Mouse (Mus musculus): ENCODE measurements around the gene Acaca. TPM values are rescaled to one million over a fixed set of nuclear protein-coding genes. Genes with fewer than 3 reads are reported as not detected.

Acaca gene
- polyA plus RNA-seq, 1 experiment from 2014 or later = 22.5 TPM

DNA sequence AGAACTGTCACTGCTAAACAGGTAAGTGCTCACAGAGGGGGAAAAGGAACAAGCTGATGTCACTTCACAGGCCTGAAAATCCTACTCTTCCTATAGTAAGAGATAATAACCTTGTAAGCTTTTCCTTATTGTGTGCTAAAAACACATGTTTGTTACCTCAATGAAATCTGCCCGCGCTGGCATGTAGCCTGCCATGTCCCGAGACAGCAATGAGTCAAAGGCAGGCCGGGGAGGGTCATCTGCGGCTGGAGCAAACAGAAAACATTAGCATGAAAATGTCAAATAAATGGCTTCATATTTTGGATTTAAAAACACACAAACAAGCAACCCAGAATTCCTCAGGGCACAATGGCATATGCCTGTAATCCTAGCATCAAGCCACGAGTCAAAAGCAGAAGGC is 25.4 kb upstream of the Acaca start:
- no peaks in the 10 kb centered on the region; the same call in none of the 2 replicates for H3K36me3 ChIP-seq (replicated peaks; ENCODE audit: control insufficient read depth, insufficient read depth, low read depth, low read length)

GRCm38 (mm10) chr11:84107137-84107536 is 22.3 kb upstream of the Acaca start:
- 66% methylated on average over 2 of the region's 2 CpGs for WGBS
- DNase-seq (ENCODE audit: low spot score) = no peak
- ATAC-seq (replicated peaks; ENCODE audit: insufficient number of reproducible peaks, low FRiP score, low TSS enrichment, low read depth) = no peak
- Histone ChIP-seq H3K4me1 (ENCODE audit: control insufficient read depth, insufficient read depth, low read length) (no peaks in the 10 kb centered on the region), H3K9me3 (replicated peaks; ENCODE audit: control insufficient read depth, low read length) (no peaks in the 10 kb centered on the region), H3K4me2 (ENCODE audit: low read depth, low read length) (no peak overlapping the region), H3K4me3 (ENCODE audit: low read depth, low read length) (no peak overlapping the region), H3K36me3 (replicated peaks; ENCODE audit: control insufficient read depth, insufficient read depth, low read depth, low read length) (no peaks in the 10 kb centered on the region; the same call in 1 of the 2 replicates), H3K9ac (replicated peaks; ENCODE audit: low read length) (no peak overlapping the region), H3K27ac (replicated peaks; ENCODE audit: low read depth, low read length) (no peak overlapping the region), H3K27me3 (ENCODE audit: control insufficient read depth, insufficient read depth, low read length) (no peaks in the 10 kb centered on the region)

More for the DNA sequence above, 25.4 kb upstream of the Acaca start:
- Histone ChIP-seq H3K9ac (replicated peaks; ENCODE audit: low read length) (no peak overlapping the region), H3K4me3 (ENCODE audit: low read depth, low read length) (no peak overlapping the region), H3K9me3 (replicated peaks; ENCODE audit: control insufficient read depth, low read length) (no peaks in the 10 kb centered on the region), H3K4me1 (ENCODE audit: control insufficient read depth, insufficient read depth, low read length) (no peaks in the 10 kb centered on the region), H3K4me2 (ENCODE audit: low read depth, low read length) (no peak overlapping the region), H3K27ac (replicated peaks; ENCODE audit: low read depth, low read length) (no peak overlapping the region), H3K27me3 (ENCODE audit: control insufficient read depth, insufficient read depth, low read length) (no peaks in the 10 kb centered on the region)
- ATAC-seq (replicated peaks; ENCODE audit: insufficient number of reproducible peaks, low FRiP score, low TSS enrichment, low read depth) = no peak
- DNase-seq (ENCODE audit: low spot score) = no peak
- WGBS = 96% methylated on average over 6 of the region's 6 CpGs

- Histone ChIP-seq H3K27me3 (ENCODE audit: control insufficient read depth, insufficient read depth, low read length) (no peaks in the 10 kb centered on the region), H3K36me3 (replicated peaks; ENCODE audit: control insufficient read depth, insufficient read depth, low read depth, low read length) (peaks cover 3% of the 10 kb centered on the region), H3K4me2 (ENCODE audit: low read depth, low read length) (no peak overlapping the region), H3K27ac (replicated peaks; ENCODE audit: low read depth, low read length) (no peak overlapping the region), H3K9me3 (replicated peaks; ENCODE audit: control insufficient read depth, low read length) (no peaks in the 10 kb centered on the region), H3K9ac (replicated peaks; ENCODE audit: low read length) (no peak overlapping the region), H3K4me3 (ENCODE audit: low read depth, low read length) (no peak overlapping the region), H3K4me1 (ENCODE audit: control insufficient read depth, insufficient read depth, low read length) (no peaks in the 10 kb centered on the region)
- 94% methylated on average over 5 of the region's 5 CpGs for WGBS
- DNase-seq (ENCODE audit: low spot score) (no peak), ATAC-seq (replicated peaks; ENCODE audit: insufficient number of reproducible peaks, low FRiP score, low TSS enrichment, low read depth) (no peak)
Measured at GRCm38 (mm10) chr11:84113623-84114022, 15.8 kb upstream of the Acaca start.

- ATAC-seq (replicated peaks; ENCODE audit: insufficient number of reproducible peaks, low FRiP score, low TSS enrichment, low read depth) = no peak
- no peak overlapping the region for H3K27ac ChIP-seq (replicated peaks; ENCODE audit: low read depth, low read length)
- H3K27me3 ChIP-seq (ENCODE audit: control insufficient read depth, insufficient read depth, low read length) = no peaks in the 10 kb centered on the region
- no peak overlapping the region for H3K9ac ChIP-seq (replicated peaks; ENCODE audit: low read length)
- 93% methylated on average over 9 of the region's 9 CpGs for WGBS
- H3K4me1 ChIP-seq (ENCODE audit: control insufficient read depth, insufficient read depth, low read length) = no peaks in the 10 kb centered on the region
- H3K4me2 ChIP-seq (ENCODE audit: low read depth, low read length) = no peak overlapping the region
- H3K9me3 ChIP-seq (replicated peaks; ENCODE audit: control insufficient read depth, low read length) = no peaks in the 10 kb centered on the region
- no peak overlapping the region for H3K4me3 ChIP-seq (ENCODE audit: low read depth, low read length)
- DNase-seq (ENCODE audit: low spot score) = no peak
- H3K36me3 ChIP-seq (replicated peaks; ENCODE audit: control insufficient read depth, insufficient read depth, low read depth, low read length) = peaks cover 6% of the 10 kb centered on the region
Measured at GRCm38 (mm10) chr11:84115646-84116045, 13.8 kb upstream of the Acaca start.

GRCm38 (mm10) chr11:84116221-84116620 is 13.3 kb upstream of the Acaca start:
- no peaks in the 10 kb centered on the region for H3K4me1 ChIP-seq (ENCODE audit: control insufficient read depth, insufficient read depth, low read length)
- no peaks in the 10 kb centered on the region for H3K9me3 ChIP-seq (replicated peaks; ENCODE audit: control insufficient read depth, low read length)
- no peak overlapping the region for H3K4me2 ChIP-seq (ENCODE audit: low read depth, low read length)
- H3K27me3 ChIP-seq (ENCODE audit: control insufficient read depth, insufficient read depth, low read length) = no peaks in the 10 kb centered on the region
- no peak overlapping the region for H3K4me3 ChIP-seq (ENCODE audit: low read depth, low read length)
- H3K9ac ChIP-seq (replicated peaks; ENCODE audit: low read length) = no peak overlapping the region
- 73% methylated on average over 2 of the region's 2 CpGs for WGBS
- no peak overlapping the region for H3K27ac ChIP-seq (replicated peaks; ENCODE audit: low read depth, low read length)
- DNase-seq (ENCODE audit: low spot score) (no peak), ATAC-seq (replicated peaks; ENCODE audit: insufficient number of reproducible peaks, low FRiP score, low TSS enrichment, low read depth) (no peak)
- peaks cover 6% of the 10 kb centered on the region for H3K36me3 ChIP-seq (replicated peaks; ENCODE audit: control insufficient read depth, insufficient read depth, low read depth, low read length)

GRCm38 (mm10) chr11:84117431-84117830 is 12.0 kb upstream of the Acaca start:
- ATAC-seq (replicated peaks; ENCODE audit: insufficient number of reproducible peaks, low FRiP score, low TSS enrichment, low read depth) = no peak
- Histone ChIP-seq H3K4me1 (ENCODE audit: control insufficient read depth, insufficient read depth, low read length) (no peaks in the 10 kb centered on the region), H3K9me3 (replicated peaks; ENCODE audit: control insufficient read depth, low read length) (no peaks in the 10 kb centered on the region), H3K4me3 (ENCODE audit: low read depth, low read length) (no peak overlapping the region), H3K36me3 (replicated peaks; ENCODE audit: control insufficient read depth, insufficient read depth, low read depth, low read length) (peaks cover 6% of the 10 kb centered on the region), H3K4me2 (ENCODE audit: low read depth, low read length) (no peak overlapping the region), H3K27me3 (ENCODE audit: control insufficient read depth, insufficient read depth, low read length) (no peaks in the 10 kb centered on the region), H3K9ac (replicated peaks; ENCODE audit: low read length) (no peak overlapping the region), H3K27ac (replicated peaks; ENCODE audit: low read depth, low read length) (no peak overlapping the region)
- no peak for DNase-seq (ENCODE audit: low spot score)
- 87% methylated on average over 4 of the region's 4 CpGs for WGBS

DNA sequence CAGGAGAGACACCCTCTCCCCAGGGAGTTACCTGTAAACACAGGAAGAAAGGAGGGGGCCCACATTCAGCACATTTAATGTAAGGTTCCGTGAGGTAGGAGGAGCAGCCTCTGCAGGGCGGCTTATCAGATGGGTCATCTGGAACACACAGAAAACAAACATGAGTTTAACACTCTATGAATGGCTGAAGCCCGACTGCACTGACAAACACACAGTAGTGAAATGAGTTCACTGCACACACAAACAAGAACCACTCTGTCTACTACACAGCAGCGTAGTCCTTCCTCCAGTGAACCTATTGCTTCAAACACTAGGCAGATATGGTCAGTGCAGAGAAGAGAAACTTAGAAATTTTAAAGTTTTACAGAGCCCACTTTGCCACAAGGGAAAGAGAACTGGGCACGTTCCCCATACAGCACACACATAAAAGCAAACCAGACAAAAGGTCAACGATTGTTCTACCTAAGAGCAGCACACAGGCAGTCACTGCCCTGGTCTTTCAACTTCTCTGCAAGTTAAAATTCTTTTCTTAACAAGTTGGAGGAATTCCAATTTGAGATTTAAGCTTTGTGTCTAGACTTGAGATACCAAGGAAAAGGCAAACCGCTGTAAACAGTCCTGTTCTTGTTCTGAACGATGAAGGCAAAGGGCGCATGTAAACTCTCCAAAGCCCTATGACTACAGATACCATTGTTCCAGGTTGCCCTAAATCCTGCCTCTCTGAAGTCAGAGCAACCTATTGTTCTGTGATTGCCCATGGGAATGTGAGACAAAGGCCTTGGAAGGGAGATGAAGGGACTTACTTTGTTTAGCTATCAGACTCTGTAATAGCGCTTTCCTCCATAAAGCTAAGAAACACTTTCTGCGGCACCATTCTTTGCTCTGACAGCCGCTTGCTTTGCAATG is 8.2 kb upstream of the Acaca start:
- H3K4me3 ChIP-seq (ENCODE audit: low read depth, low read length) = no peak overlapping the region
- H3K9ac ChIP-seq (replicated peaks; ENCODE audit: low read length) = no peak overlapping the region
- H3K4me1 ChIP-seq (ENCODE audit: control insufficient read depth, insufficient read depth, low read length) = no peaks in the 10 kb centered on the region
- H3K27me3 ChIP-seq (ENCODE audit: control insufficient read depth, insufficient read depth, low read length) = no peaks in the 10 kb centered on the region
- no peak overlapping the region for H3K4me2 ChIP-seq (ENCODE audit: low read depth, low read length)
- ATAC-seq (replicated peaks; ENCODE audit: insufficient number of reproducible peaks, low FRiP score, low TSS enrichment, low read depth) = no peak
- H3K27ac ChIP-seq (replicated peaks; ENCODE audit: low read depth, low read length) = no peak overlapping the region
- no peak for DNase-seq (ENCODE audit: low spot score)
- 87% methylated on average over 12 of the region's 12 CpGs for WGBS
- H3K9me3 ChIP-seq (replicated peaks; ENCODE audit: control insufficient read depth, low read length) = no peaks in the 10 kb centered on the region
- peaks cover 6% of the 10 kb centered on the region for H3K36me3 ChIP-seq (replicated peaks; ENCODE audit: control insufficient read depth, insufficient read depth, low read depth, low read length)

DNA sequence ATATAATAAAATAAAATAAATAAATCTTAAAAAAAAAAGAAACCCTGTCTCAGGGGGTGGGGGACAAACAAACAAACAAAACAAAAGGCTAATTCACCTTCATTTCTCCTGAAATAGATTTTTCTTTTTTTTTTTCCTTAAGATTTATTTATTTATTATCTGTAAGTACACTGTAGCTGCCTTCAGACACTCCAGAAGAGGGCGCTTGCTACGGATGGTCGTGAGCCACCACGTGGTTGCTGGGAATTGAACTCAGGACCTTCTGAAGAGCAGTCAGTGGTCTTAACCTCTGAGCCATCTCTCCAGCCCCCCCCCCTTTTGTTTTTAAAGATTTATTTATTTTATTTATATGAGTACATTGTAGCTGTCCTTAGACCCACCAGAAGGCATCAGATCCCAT is 1.5 kb upstream of the Acaca start:
- no peaks in the 10 kb centered on the region for H3K4me1 ChIP-seq (ENCODE audit: control insufficient read depth, insufficient read depth, low read length)
- H3K9ac ChIP-seq (replicated peaks; ENCODE audit: low read length) = no peak overlapping the region
- 87% methylated on average over 4 of the region's 4 CpGs for WGBS
- no peaks in the 10 kb centered on the region for H3K9me3 ChIP-seq (replicated peaks; ENCODE audit: control insufficient read depth, low read length)
- no peak overlapping the region for H3K4me2 ChIP-seq (ENCODE audit: low read depth, low read length)
- ATAC-seq (replicated peaks; ENCODE audit: insufficient number of reproducible peaks, low FRiP score, low TSS enrichment, low read depth) (no peak), DNase-seq (ENCODE audit: low spot score) (no peak)
- no peaks in the 10 kb centered on the region for H3K27me3 ChIP-seq (ENCODE audit: control insufficient read depth, insufficient read depth, low read length)
- H3K4me3 ChIP-seq (ENCODE audit: low read depth, low read length) = no peak overlapping the region
- H3K27ac ChIP-seq (replicated peaks; ENCODE audit: low read depth, low read length) = no peak overlapping the region
- H3K36me3 ChIP-seq (replicated peaks; ENCODE audit: control insufficient read depth, insufficient read depth, low read depth, low read length) = peaks cover 5% of the 10 kb centered on the region; the same call in 1 of the 2 replicates

Measured in embryonic facial prominence, embryonic 11.5 days (tissue).